Mouse (Mus musculus) hindbrain, embryonic 10.5 days (tissue): ENCODE data around the gene Cckbr. TPM values are rescaled to one million over a fixed set of nuclear protein-coding genes. Genes with fewer than 3 reads are reported as not detected.
A peak's percentile ranks its signal among the peaks of the same experiment; 100 is the strongest.
"Not testable (repeated sequence)": the region's sequence is repeated elsewhere in the genome, so short reads cannot be mapped to it uniquely, and the experiment has no call there.

Experiments used
- DNase-seq: peaks from one replicate; pipeline ENCODE4 v3.0.0-alpha.2; 2017; ENCODE audit warnings: low spot score
- H3K27ac ChIP-seq: fragments of 300-500 bp; sonication (generic); 2 replicates; pipeline ENCODE4 v1.5.1; 2016; ENCODE audit warnings: mild to moderate bottlenecking, moderate library complexity
- H3K27me3 ChIP-seq: fragments of 300-500 bp; sonication (generic); 2 replicates; pipeline ENCODE4 v1.6.1; 2016; ENCODE audit warnings: mild to moderate bottlenecking; ENCODE audit not compliant: poor library complexity, insufficient read depth, severe bottlenecking
- H3K36me3 ChIP-seq: fragments of 300-500 bp; sonication (generic); 2 replicates; pipeline ENCODE4 v1.6.1; 2016; ENCODE audit warnings: mild to moderate bottlenecking, moderate library complexity
- H3K4me1 ChIP-seq: fragments of 300-500 bp; sonication (generic); replicated peaks from 2 replicates; pipeline ENCODE4 v1.6.1; 2016; ENCODE audit warnings: mild to moderate bottlenecking
- H3K4me3 ChIP-seq: fragments of 300-500 bp; sonication (generic); 2 replicates; pipeline ENCODE4 v1.5.1; 2016; ENCODE audit warnings: mild to moderate bottlenecking, moderate library complexity
- H3K9me3 ChIP-seq: fragments of 300-500 bp; sonication (generic); 2 replicates; pipeline ENCODE4 v1.6.1; 2016; ENCODE audit warnings: mild to moderate bottlenecking, moderate library complexity
- WGBS: fragments of 180-500 bp; shearing (Covaris S2); methylation state at CpG from one replicate; pipeline ENCODE4 v1.1.7; 2016; 5-methylcytosine and 5-hydroxymethylcytosine counted together
- polyA plus RNA-seq: library from polyadenylated mRNA; unstranded; fragments of >200 nt; fragmentation: Nextera tagmentation; extraction: Ambion mirVana; gene quantifications from 2 replicates; pipeline ENCODE4 v1.2.1, GENCODE M21; 2016

Gene Cckbr
- polyA plus RNA-seq, 1 experiment from 2014 or later: 0.60 TPM

DNA sequence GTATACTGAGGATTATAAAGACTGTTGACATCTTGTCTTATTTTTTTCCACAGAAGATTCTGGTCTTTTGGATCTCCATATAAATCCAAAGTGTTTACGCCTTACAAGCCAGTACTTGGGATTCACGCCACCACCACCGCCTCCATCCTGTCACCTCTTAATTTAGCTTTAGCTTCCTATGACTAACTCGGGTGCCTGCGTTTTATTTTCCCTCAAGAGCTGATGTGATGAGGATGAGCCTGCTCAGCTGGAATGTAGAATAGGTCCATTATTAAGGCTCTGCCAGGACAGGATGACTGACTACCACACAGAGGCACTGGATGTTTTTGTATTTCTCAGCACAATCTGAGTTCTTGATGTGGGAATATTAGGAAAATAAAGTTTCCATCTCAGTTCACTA is 40.0 kb downstream of the Cckbr start:
- not testable (repeated sequence) for H3K4me1 ChIP-seq, H3K4me3 ChIP-seq, H3K27me3 ChIP-seq, DNase-seq, H3K36me3 ChIP-seq, H3K27ac ChIP-seq, H3K9me3 ChIP-seq
- WGBS: 82% methylated on average over 5 of the region's 5 CpGs

DNA sequence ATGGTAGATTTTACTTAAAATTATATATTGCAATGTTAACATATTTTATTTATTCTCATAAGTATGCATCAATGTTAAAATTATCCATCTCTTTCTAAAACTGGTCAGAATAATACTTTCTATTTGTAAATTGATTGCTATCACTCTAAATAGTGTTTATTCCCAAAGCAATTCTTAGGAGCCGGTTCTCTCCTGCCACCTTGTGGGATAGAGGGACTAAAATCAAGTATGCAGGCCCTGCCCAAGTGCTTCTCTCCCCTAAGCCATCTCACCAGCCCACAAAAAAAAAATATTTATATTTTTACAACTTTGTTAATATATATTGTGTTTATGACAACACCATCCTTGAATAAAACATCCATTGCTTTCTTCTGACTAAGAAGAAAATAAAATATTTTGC is 47.1 kb downstream of the Cckbr start:
- H3K27ac ChIP-seq: no peak overlapping the region
- no peak for DNase-seq
- H3K27me3 ChIP-seq: no peaks in the 10 kb centered on the region
- H3K9me3 ChIP-seq: no peaks in the 10 kb centered on the region
- no peak overlapping the region for H3K4me3 ChIP-seq
- H3K4me1 ChIP-seq: no peaks in the 10 kb centered on the region
- no peaks in the 10 kb centered on the region for H3K36me3 ChIP-seq
- 66% methylated on average over 1 of the region's 1 CpGs for WGBS

DNA sequence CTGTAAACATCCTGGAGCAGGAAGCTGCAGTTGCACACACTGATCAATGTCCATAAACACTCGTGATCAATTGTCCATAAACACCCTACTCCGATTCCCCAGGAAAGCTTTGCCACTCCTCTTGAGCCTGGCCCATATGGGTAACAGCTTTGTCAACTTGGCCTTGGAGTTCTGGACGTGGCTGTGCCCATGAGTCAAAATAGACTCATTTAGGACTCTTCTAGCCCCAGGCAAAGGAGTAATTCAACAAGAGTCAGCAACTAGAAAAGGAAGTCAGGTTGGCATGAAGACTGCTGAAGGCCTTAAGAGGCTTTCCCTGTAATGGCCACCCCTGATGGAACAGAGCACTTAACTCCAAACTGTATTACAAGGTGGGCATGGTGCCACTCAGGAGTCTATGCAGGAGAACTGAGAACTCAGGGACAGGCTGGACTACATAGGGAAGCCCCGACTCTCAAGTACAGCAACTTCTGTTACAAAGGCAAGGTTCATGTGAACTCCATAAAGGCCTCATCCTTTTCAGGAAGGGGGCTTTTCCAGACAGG is 49.3 kb downstream of the Cckbr start:
- Histone ChIP-seq H3K27me3 (no peaks in the 10 kb centered on the region), H3K9me3 (no peaks in the 10 kb centered on the region), H3K4me3 (no peak overlapping the region), H3K27ac (no peak overlapping the region), H3K36me3 (no peaks in the 10 kb centered on the region), H3K4me1 (peaks cover 8% of the 10 kb centered on the region; the same call in 1 of the 2 replicates)
- 83% methylated on average over 4 of the region's 4 CpGs for WGBS
- no peak for DNase-seq

DNA sequence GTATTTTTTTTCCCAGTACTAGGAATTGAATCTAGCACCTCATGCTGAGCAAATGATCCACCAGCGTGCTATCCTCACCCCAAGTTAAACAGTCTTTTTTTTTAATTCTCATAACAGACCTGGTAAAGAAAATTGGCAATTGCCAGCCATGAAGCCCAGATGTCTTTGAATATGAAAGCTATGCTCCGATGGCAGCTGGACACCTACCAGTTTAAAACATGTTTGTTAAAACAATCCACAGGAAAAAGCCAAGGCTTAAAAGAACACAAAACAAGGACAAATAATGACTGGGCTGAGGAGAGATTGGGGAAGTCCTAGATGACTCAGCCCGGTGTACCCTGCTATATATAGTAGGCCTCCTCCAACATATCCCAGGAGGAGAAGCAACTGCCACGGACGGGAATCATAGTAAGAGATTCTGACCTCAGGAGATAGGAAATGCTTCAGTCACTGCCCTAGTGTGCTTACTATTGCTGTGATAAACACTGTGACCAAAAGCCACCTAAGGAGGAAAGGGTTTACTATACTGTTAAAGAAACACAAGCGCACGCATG is 49.9 kb downstream of the Cckbr start:
- no peak overlapping the region for H3K27ac ChIP-seq
- H3K4me1 ChIP-seq: peaks cover 14% of the 10 kb centered on the region
- WGBS: 86% methylated on average over 7 of the region's 7 CpGs
- no peak overlapping the region for H3K4me3 ChIP-seq
- no peaks in the 10 kb centered on the region for H3K36me3 ChIP-seq
- DNase-seq: no peak
- H3K9me3 ChIP-seq: no peaks in the 10 kb centered on the region
- no peaks in the 10 kb centered on the region for H3K27me3 ChIP-seq

DNA sequence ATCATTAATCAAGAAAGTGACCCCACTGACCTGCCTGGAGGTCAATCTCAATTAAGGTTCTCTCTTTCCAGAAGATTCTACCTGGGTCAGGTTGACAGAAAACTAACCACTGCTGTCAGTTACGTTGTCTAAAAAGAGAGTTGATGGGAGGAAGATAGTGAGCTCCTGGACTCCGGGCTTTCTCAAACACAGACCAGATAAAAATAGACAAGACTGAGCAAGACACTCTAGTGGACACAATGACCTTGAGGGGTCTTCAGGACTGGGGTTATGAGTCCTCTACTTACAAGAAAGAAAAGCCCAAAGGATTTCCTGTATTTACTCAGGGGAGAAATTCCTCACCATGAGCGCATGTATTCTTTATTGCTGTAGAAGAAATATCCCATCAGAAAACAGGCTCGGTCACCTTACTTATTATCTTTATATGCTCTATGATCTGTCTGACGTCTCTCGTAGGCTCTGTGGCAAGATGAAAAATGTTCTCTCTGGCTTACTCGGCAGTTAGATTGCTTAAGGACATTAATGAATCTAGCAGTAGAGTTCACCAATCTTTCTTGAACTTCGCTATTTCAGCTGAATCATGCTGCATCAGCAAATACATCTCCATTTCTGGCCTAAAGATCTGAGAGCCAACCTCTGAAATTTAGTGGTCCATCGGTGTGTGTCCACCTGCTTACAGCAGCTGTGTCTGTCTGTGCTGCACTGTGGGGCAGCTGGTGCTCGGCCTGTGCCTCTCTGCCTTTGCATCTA is 51.3 kb downstream of the Cckbr start:
- Histone ChIP-seq H3K9me3 (no peaks in the 10 kb centered on the region), H3K36me3 (no peaks in the 10 kb centered on the region), H3K27me3 (peaks cover 11% of the 10 kb centered on the region), H3K27ac (no peak overlapping the region), H3K4me3 (no peak overlapping the region), H3K4me1 (peaks cover 28% of the 10 kb centered on the region)
- no peak for DNase-seq
- 90% methylated on average over 10 of the region's 10 CpGs for WGBS

DNA sequence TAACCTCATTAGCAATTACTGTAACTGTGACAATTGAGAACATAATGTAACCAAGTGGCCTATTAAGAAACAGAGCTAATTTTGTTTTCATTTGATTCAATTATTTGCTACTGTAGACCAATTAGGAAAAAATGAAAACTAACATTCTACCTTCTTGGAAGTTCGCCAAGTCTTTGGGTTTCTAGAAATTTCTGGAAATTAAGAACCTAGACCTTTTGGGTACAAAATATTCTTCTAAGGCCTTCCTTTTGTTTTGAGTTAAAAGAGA is 51.8 kb downstream of the Cckbr start:
- peaks cover 33% of the 10 kb centered on the region for H3K4me1 ChIP-seq
- no peak overlapping the region for H3K27ac ChIP-seq
- 95% methylated on average over 1 of the region's 1 CpGs for WGBS
- no peak for DNase-seq
- H3K27me3 ChIP-seq: peaks cover 16% of the 10 kb centered on the region
- H3K36me3 ChIP-seq: no peaks in the 10 kb centered on the region
- no peak overlapping the region for H3K4me3 ChIP-seq
- H3K9me3 ChIP-seq: no peaks in the 10 kb centered on the region

DNA sequence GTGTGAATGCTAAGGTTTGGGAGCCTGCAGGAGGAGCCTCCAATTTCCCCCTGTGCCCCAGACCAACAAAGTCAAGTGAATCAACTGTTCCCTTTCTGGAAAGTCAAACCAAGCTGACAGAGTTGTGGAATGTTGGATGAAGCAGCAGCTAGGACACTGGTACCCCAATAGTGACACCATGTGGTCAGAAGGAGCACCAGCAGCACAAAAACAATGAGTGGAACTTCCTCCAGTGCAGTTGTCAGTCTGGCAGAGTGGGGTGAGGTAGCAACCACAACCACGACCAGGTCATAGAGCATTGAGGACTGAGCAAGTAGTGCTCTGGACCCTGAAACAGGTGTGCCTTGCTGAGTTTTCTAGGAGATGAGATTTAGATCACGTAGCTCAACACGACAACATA is 52.3 kb downstream of the Cckbr start:
- WGBS: 67% methylated on average over 3 of the region's 3 CpGs
- peak; percentile 48 for DNase-seq
- Histone ChIP-seq H3K27me3 (peaks cover 21% of the 10 kb centered on the region), H3K9me3 (no peaks in the 10 kb centered on the region), H3K27ac (no peak overlapping the region), H3K4me3 (no peak overlapping the region), H3K4me1 (peaks cover 36% of the 10 kb centered on the region), H3K36me3 (no peaks in the 10 kb centered on the region)

DNA sequence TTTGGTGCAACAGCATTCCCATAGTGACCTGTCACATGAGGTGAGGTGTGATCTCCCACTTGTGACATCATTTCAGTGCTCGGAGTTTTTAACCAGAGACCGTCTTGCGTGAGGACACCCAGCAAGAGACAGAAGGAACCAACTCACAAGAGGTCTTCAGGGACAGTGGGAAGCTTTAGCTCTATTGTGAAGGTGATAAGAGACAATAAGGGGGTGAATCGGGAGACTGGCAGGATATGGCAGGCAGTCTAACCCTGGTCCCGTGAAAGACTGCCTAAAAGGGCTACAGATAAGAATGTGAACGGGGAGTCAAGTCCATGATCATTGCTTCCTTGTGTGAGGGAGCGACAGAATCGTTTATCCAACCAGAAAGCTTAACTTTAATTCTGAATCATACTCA is 52.8 kb downstream of the Cckbr start:
- DNase-seq: no peak
- whole genome bisulfite sequencing: 83% methylated on average over 8 of the region's 8 CpGs

DNA sequence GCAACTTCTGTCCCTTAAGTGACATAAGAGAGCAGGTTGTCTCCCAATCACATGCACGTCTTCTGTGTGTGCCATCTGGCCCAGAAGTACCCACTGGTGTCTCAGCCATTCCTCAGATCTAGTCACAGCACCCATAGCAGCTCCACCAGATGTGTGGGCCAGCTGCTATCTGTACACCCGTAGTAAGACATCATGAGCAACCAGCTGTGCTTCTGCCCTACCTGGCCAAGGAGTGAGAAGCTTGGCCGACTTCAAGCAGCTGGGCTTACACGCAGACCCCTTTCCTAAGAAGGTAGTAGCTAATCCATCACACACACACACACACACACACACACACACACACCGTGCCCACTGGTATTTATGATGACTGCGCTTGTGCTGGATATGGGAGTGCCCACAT is 53.7 kb downstream of the Cckbr start:
- H3K27ac ChIP-seq: 0 out of 2 replicates have a peak overlapping the region, but pooled peaks have one; percentile 37
- DNase-seq: no peak
- H3K9me3 ChIP-seq: no peaks in the 10 kb centered on the region
- peaks cover 25% of the 10 kb centered on the region for H3K27me3 ChIP-seq
- H3K4me3 ChIP-seq: no peak overlapping the region
- H3K4me1 ChIP-seq: peaks cover 36% of the 10 kb centered on the region
- no peaks in the 10 kb centered on the region for H3K36me3 ChIP-seq
- 88% methylated on average over 6 of the region's 6 CpGs for WGBS

More for the DNA sequence above, 52.8 kb downstream of the Cckbr start:
- Histone ChIP-seq H3K4me1 (peaks cover 36% of the 10 kb centered on the region), H3K36me3 (no peaks in the 10 kb centered on the region), H3K27ac (no peak overlapping the region), H3K27me3 (peaks cover 25% of the 10 kb centered on the region), H3K4me3 (no peak overlapping the region), H3K9me3 (no peaks in the 10 kb centered on the region)

DNA sequence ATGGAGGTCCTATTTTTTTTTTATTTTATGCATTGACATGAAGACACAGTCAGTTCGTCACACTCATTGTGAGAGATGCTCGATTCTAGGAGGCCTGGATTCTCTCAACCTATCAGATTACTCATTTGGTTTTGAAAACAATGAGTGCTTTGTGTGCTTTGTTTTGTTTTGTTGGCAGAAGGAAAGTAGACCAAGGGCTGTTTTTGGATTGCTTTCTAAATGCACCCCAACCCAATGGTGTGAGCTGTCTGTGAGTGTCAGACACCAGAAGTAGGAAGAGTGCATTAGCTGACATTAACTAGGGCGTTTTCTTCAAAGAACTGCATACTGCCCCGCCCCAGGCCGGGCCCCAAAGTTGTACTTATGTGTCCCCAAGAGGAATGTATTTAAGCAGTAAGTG is 54.5 kb downstream of the Cckbr start:
- Histone ChIP-seq H3K36me3 (no peaks in the 10 kb centered on the region), H3K4me3 (no peak overlapping the region), H3K9me3 (no peaks in the 10 kb centered on the region), H3K27ac (peak overlapping the region; percentile 89), H3K4me1 (peaks cover 36% of the 10 kb centered on the region), H3K27me3 (peaks cover 25% of the 10 kb centered on the region)
- no peak for DNase-seq
- 50% methylated on average over 5 of the region's 5 CpGs for WGBS

DNA sequence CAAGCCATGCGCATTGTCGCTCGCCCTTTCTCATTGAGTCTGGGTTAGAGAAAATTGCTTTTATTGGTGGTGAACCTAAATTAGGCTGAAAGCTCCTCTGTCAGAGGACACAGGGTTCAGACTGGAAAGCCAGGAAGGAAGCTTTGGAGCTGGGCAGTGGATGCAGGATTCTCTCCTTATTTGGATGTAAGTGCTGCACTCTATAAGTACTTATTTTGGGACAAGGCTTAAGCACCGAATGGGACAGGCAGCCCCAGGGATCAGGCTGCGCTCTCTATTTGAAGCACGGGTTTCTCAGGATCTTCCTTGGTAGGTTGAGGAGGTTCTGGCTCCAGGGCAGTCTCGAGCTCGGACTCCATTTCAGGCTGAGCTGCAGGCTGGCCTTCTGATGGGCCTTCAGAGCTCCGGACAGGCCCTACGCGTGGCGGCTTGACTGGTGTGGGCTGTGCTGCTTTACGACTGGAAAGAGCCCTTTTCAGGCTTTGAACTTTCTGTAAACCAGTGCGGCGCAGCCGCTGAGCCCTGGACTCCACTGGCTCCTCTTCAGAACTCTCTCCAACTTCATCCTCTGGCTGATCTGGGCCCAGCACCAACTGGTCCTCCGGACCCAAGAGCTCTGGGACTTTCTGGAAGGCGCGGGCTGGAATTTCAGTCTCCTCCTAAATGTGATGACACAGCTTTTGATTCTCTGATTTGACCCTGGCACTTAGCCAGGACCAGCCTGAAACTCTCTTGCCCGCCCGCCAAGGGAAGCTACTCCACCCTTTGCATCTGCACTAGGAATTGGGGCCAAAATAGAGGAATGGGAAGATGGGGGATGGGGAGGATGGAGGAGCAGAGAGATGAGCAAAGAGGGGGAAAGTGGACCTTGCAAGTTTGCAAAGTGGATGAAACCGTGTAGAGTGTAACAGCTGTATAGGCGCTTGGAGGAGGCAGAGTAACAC is 55.3 kb downstream of the Cckbr start:
- Histone ChIP-seq H3K9me3 (no peaks in the 10 kb centered on the region), H3K36me3 (no peaks in the 10 kb centered on the region), H3K27me3 (peaks cover 25% of the 10 kb centered on the region), H3K27ac (peak overlapping the region; percentile 89), H3K4me3 (peak overlapping the region; percentile 58), H3K4me1 (peaks cover 36% of the 10 kb centered on the region)
- WGBS: 67% methylated on average over 23 of the region's 23 CpGs
- peak; percentile 23 for DNase-seq

DNA sequence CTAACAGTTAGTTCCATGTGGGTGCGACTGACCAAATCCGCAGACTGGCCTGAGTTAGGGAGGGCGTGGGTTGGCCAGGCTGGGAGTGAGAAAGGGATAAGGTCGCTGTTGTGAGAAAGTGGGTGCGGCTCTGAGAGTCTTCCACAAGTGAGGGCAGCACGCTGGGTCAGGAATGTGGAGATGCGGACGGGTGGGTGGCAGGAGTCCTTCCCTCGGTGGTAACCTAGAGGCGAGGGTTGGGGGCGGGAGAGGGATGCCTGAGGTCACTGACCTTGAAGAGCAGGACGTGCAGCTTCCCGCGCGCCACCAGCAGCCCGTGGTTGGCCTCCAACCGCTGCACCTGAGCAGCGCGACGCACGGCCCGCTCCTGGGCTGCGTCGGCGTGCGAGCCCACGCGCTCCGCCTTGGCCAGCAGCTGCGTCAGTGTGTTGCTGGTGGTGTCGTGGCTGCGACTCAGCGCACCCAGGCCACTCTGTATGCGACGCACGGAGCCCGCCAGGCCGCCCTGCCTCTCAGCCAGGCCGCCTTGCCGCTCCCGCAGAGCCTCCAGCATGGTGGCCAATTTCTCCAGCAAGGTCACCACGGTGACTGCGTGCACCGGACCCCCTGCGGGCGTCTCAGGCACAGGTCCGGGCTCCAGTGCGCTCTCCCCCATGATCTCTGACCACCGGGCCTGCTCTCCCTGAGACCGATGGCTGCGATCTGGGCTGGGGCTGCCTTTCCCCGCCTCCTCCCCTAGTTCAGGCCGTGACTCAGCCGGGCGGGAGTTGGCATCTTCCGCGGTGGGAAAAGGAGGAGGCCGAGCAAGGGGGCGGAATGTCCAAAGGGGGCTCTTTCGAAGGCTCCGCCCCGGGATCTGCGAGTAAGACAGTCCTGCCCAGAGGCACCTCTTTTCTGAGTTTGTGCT is 56.2 kb downstream of the Cckbr start, which contains the start of gene Cavin3:
TSS of gene Cavin3 (minus strand) at position 796 of the 907 bp plus-strand sequence.
- WGBS: 3% methylated on average over 63 of the region's 63 CpGs
- Histone ChIP-seq H3K36me3 (no peaks in the 10 kb centered on the region), H3K4me3 (peak within 1 kb of the TSS; percentile 58), H3K4me1 (peaks cover 36% of the 10 kb centered on the region), H3K9me3 (no peaks in the 10 kb centered on the region), H3K27me3 (peaks cover 25% of the 10 kb centered on the region), H3K27ac (peak within 1 kb of the TSS; percentile 89)
- peak; percentile 73 for DNase-seq
